Mouse (Mus musculus): ENCODE measurements around the gene Dtd2. TPM values are rescaled to one million over a fixed set of nuclear protein-coding genes. Genes with fewer than 3 reads are reported as not detected.

Gene Dtd2
- polyA plus RNA-seq, 1 experiment from 2014 or later = 34.5 TPM

DNA sequence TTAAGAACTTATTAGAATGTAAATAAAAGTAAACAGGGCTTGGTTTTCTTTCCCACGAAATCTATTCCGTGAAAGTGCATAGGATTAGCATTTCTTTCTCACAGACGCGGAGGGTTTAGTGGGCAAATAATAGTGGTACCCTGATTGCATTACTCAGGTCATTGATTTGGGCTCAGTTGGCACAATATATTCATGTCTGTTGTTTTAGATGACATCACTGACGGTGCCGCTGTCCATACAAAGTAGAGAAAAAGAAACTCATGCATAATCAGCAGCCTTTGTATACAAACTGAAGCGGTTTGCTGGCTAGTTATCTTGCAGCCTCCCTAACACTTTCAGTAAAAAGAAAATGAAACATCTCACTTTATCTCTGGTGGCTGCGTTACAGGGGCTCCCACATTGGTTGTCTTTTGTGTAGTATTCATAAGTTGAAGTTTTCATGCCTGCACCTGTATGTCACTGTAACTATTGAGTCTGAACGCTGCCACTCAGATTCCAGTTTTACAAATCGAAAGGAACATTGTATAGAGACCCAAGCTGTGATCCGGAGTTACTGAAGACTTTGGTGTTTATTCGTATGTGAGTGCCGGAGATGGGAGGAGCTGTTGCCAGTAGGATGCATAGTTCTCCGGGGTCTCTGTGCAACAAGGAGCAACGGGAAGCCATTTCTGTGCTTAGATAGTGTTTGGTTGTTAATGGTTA lies 3.8 kb upstream of the Dtd2 start:
- H3K4me1 ChIP-seq (replicated peaks; ENCODE audit: insufficient read depth, low read length) = 0 out of 2 replicates have a peak, but pooled peaks cover 4% of the 10 kb centered on the region
- ATAC-seq (replicated peaks; ENCODE audit: low FRiP score, low read depth) (no peak), DNase-seq (ENCODE audit: low spot score) (no peak)
- H3K36me3 ChIP-seq (ENCODE audit: insufficient read depth, low read length) = no peaks in the 10 kb centered on the region
- H3K4me3 ChIP-seq (replicated peaks; ENCODE audit: low read depth, low read length) = no peak overlapping the region
- no peak overlapping the region for H3K9ac ChIP-seq (ENCODE audit: low read depth, low read length)
- TF ChIP-seq CTCF (IDR thresholded peaks at IDR 0.05; ENCODE audit: low read depth) = no peak
- no peak overlapping the region for H3K4me2 ChIP-seq (ENCODE audit: low read length)
- H3K9me3 ChIP-seq (replicated peaks; ENCODE audit: low read length) = no peaks in the 10 kb centered on the region
- no peaks in the 10 kb centered on the region for H3K27me3 ChIP-seq (ENCODE audit: insufficient read depth, low read length)
- WGBS = 73% methylated on average over 15 of the region's 15 CpGs
- no peak overlapping the region for H3K27ac ChIP-seq

DNA sequence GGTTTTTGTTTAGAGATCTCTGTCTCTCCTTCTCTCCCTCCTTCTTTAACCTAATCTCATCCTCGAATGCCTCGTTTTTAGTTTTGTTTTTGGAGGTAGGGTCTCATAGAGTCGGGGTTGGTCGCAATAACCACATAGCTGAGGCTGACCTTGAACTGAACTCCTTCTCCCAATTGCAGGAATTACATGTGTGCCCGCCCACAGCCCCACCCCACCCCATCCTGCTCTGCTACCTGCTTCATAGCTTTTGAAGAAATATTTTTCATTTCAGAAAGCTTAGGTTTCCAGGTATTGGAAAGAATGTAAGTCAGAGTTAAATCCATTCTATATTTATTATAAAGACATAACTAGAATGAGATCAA lies 313 bp upstream of the Dtd2 start:
- Histone ChIP-seq H3K36me3 (ENCODE audit: insufficient read depth, low read length) (peaks cover 5% of the 10 kb centered on the region; the same call in 1 of the 2 replicates), H3K4me2 (ENCODE audit: low read length) (peak overlapping the region; percentile 83), H3K27ac (peak overlapping the region; percentile 64; the same call in 1 of the 2 replicates), H3K27me3 (ENCODE audit: insufficient read depth, low read length) (no peaks in the 10 kb centered on the region), H3K4me3 (replicated peaks; ENCODE audit: low read depth, low read length) (peak overlapping the region; percentile 74), H3K9me3 (replicated peaks; ENCODE audit: low read length) (no peaks in the 10 kb centered on the region), H3K9ac (ENCODE audit: low read depth, low read length) (peak overlapping the region; percentile 83; the same call in 1 of the 2 replicates), H3K4me1 (replicated peaks; ENCODE audit: insufficient read depth, low read length) (no peaks in the 10 kb centered on the region)
- ATAC-seq (replicated peaks; ENCODE audit: low FRiP score, low read depth) = peak; percentile 66
- WGBS = 38% methylated on average over 5 of the region's 5 CpGs
- TF ChIP-seq CTCF (IDR thresholded peaks at IDR 0.05; ENCODE audit: low read depth) = no peak
- DNase-seq (ENCODE audit: low spot score) = no peak

DNA sequence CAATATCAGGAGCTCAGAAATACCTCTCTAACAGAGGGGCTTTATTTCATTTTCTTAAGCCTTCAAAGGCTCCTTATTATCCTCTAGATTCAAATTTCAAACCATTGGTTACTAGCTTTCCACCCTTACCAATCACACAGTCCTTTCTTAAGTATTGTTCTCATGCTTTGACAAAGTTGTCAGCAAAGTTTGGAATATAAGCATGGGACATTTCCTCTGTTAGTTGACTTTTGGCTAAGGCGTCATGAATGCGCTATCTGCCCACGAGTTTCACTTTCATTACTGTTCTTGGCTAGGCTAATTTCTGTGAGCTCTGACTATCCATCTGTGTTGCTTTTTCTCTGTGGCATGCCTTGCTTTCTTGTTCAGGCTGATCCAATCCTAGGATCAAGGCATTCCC lies 3.6 kb downstream of the Dtd2 start:
- H3K9me3 ChIP-seq (replicated peaks; ENCODE audit: low read length) = no peaks in the 10 kb centered on the region

DNA sequence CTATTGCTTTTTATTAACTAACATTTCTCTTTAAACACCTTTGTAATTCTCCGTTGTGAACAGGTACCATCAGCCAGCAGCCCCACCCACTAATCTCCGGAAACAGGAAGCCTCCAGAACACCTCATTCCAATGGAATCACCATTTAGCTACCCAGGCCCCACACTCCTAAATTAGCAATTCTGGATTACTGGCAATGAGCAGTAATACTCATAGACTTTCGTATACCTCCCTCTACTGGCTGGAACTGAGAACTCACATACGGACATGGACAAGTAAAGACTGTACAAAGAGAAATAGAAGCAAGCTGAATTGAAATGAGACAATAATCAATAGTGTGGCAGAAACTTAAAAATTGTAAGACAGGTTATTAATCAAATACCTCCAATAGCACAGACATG lies 4.8 kb downstream of the Dtd2 start:
- Histone ChIP-seq H3K9ac (ENCODE audit: low read depth, low read length) (no peak overlapping the region), H3K4me3 (replicated peaks; ENCODE audit: low read depth, low read length) (no peak overlapping the region), H3K4me2 (ENCODE audit: low read length) (no peak overlapping the region), H3K27ac (no peak overlapping the region), H3K9me3 (replicated peaks; ENCODE audit: low read length) (no peaks in the 10 kb centered on the region), H3K4me1 (replicated peaks; ENCODE audit: insufficient read depth, low read length) (no peaks in the 10 kb centered on the region), H3K27me3 (ENCODE audit: insufficient read depth, low read length) (no peaks in the 10 kb centered on the region), H3K36me3 (ENCODE audit: insufficient read depth, low read length) (peaks cover 13% of the 10 kb centered on the region; the same call in 1 of the 2 replicates)
- WGBS = 18% methylated on average over 4 of the region's 4 CpGs
- ATAC-seq (replicated peaks; ENCODE audit: low FRiP score, low read depth) (0 out of 2 replicates have a peak, but pooled peaks have one; percentile 44), DNase-seq (ENCODE audit: low spot score) (peak; percentile 90)
- peak; percentile 84 for TF ChIP-seq CTCF (IDR thresholded peaks at IDR 0.05; ENCODE audit: low read depth)

More for the DNA sequence above, 3.6 kb downstream of the Dtd2 start:
- no peaks in the 10 kb centered on the region for H3K27me3 ChIP-seq (ENCODE audit: insufficient read depth, low read length)
- no peak overlapping the region for H3K4me3 ChIP-seq (replicated peaks; ENCODE audit: low read depth, low read length)
- H3K36me3 ChIP-seq (ENCODE audit: insufficient read depth, low read length) = peaks cover 13% of the 10 kb centered on the region; the same call in 1 of the 2 replicates
- no peak overlapping the region for H3K27ac ChIP-seq
- 91% methylated on average over 3 of the region's 3 CpGs for WGBS
- H3K4me1 ChIP-seq (replicated peaks; ENCODE audit: insufficient read depth, low read length) = no peaks in the 10 kb centered on the region
- no peak for TF ChIP-seq CTCF (IDR thresholded peaks at IDR 0.05; ENCODE audit: low read depth)
- no peak for DNase-seq (ENCODE audit: low spot score)
- H3K9ac ChIP-seq (ENCODE audit: low read depth, low read length) = no peak overlapping the region
- H3K4me2 ChIP-seq (ENCODE audit: low read length) = no peak overlapping the region
- no peak for ATAC-seq (replicated peaks; ENCODE audit: low FRiP score, low read depth)

DNA sequence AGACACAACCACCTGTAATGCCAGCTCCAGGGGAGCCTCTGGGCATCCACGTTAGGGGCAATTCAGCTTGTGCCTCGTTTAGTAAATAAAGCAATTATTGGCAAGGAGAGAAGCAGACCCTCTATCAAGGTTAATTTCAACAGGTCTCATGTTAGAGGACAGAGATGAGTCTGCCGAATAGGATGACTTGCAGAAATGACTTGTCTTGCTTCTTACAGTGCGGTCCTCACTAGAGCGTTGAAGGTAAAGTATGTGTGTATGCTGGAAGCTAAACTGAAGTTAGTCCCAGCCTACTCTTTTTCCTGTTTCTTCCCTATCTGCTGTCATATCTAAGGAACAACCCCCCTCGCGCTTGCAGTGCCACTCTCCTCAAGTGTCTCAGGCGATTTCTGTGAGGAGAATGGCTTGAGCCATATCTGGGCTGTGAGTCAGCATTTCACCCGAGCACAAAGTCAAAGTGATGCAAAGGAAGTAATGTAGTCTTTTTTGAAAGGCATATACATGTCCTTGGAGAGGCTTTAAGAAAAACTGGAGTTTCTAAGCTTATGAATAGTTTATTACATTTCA lies 7.9 kb downstream of the Dtd2 start:
- TF ChIP-seq CTCF (IDR thresholded peaks at IDR 0.05; ENCODE audit: low read depth) = no peak
- 89% methylated on average over 9 of the region's 9 CpGs for WGBS

DNA sequence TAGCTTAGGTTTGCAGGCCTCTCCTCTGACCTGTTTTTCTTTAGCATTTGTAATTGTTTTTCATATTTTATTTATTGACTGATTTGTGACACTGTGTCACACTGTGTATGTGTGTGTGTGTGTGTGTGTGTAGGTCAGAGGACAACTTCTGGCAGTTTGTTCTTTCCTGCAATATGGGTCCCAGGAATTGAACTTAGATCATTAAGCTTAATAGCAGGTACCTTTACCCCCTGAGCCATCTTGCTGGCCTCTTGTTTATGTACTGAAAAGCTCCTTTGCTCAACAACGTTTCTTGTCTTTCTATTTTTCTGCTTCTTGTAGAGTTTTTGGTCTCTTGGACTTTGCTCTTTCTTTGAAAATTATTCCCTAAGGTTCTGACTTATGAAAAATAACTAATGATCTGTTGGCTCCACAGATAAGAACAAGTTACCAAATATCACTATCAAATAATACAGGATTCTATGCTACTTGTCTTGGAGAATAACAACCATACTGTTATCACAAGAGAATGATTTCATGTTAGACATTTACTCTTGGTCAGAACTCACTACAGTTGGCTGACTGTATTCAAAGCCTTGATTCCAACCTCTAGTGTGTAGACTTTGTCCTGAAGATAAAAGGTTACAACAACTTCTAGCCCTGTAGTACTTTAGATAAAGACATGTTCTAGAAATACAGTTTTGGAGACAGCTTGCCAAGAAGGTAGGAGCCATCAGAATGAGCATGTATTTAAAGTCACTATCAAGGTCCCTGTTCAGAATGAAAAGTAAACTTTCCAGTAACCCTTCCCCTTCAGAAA lies 10.4 kb downstream of the Dtd2 start:
- WGBS = 92% methylated on average over 1 of the region's 1 CpGs
- no peak for TF ChIP-seq CTCF (IDR thresholded peaks at IDR 0.05; ENCODE audit: low read depth)
- ATAC-seq (replicated peaks; ENCODE audit: low FRiP score, low read depth) (no peak), DNase-seq (ENCODE audit: low spot score) (no peak)
- no peaks in the 10 kb centered on the region for H3K9me3 ChIP-seq (replicated peaks; ENCODE audit: low read length)
- H3K27me3 ChIP-seq (ENCODE audit: insufficient read depth, low read length) = no peaks in the 10 kb centered on the region
- H3K4me1 ChIP-seq (replicated peaks; ENCODE audit: insufficient read depth, low read length) = no peaks in the 10 kb centered on the region
- no peak overlapping the region for H3K27ac ChIP-seq
- H3K36me3 ChIP-seq (ENCODE audit: insufficient read depth, low read length) = 0 out of 2 replicates have a peak, but pooled peaks cover 11% of the 10 kb centered on the region
- no peak overlapping the region for H3K4me3 ChIP-seq (replicated peaks; ENCODE audit: low read depth, low read length)
- H3K4me2 ChIP-seq (ENCODE audit: low read length) = no peak overlapping the region
- H3K9ac ChIP-seq (ENCODE audit: low read depth, low read length) = no peak overlapping the region

More for the DNA sequence above, 7.9 kb downstream of the Dtd2 start:
- Histone ChIP-seq H3K4me1 (replicated peaks; ENCODE audit: insufficient read depth, low read length) (no peaks in the 10 kb centered on the region), H3K36me3 (ENCODE audit: insufficient read depth, low read length) (0 out of 2 replicates have a peak, but pooled peaks cover 11% of the 10 kb centered on the region), H3K9ac (ENCODE audit: low read depth, low read length) (no peak overlapping the region), H3K4me3 (replicated peaks; ENCODE audit: low read depth, low read length) (no peak overlapping the region), H3K27me3 (ENCODE audit: insufficient read depth, low read length) (no peaks in the 10 kb centered on the region), H3K4me2 (ENCODE audit: low read length) (no peak overlapping the region), H3K9me3 (replicated peaks; ENCODE audit: low read length) (no peaks in the 10 kb centered on the region), H3K27ac (no peak overlapping the region)
- ATAC-seq (replicated peaks; ENCODE audit: low FRiP score, low read depth) (no peak), DNase-seq (ENCODE audit: low spot score) (no peak)

All from kidney, postnatal 0 days (tissue).